Mouse (Mus musculus) small intestine, adult 2 months (tissue): Measurements from ENCODE around the gene Rasgef1b.
"Not testable (repeated sequence)": the region's sequence is repeated elsewhere in the genome, so short reads cannot be mapped to it uniquely, and the experiment has no call there.

Source experiments
- CTCF ChIP-seq: fragments of 200-500 bp; IDR thresholded peaks from 2 replicates; pipeline ENCODE4 v1.5.1; 2012; ENCODE audit warnings: low read depth, mild to moderate bottlenecking, control low read depth, inconsistent platforms, low read length, moderate library complexity, mixed read lengths; ENCODE audit not compliant: insufficient replicate concordance, insufficient read length; ENCODE audit errors: extremely low read depth
- POLR2A ChIP-seq: fragments of 200-500 bp; IDR thresholded peaks from 2 replicates; pipeline ENCODE4 v1.6.1; 2012; ENCODE audit warnings: low read depth, mild to moderate bottlenecking, control low read depth, inconsistent platforms, low read length, moderate library complexity

GRCm38 (mm10) chr5:99216588-99217152 is 512.2 kb downstream of the Rasgef1b start:
- TF ChIP-seq CTCF, POLR2A: not testable (repeated sequence)
